Mouse (Mus musculus): Measurements from ENCODE around the gene Clcc1. TPM values are rescaled to one million over a fixed set of nuclear protein-coding genes. Genes with fewer than 3 reads are reported as not detected.

Gene Clcc1
- polyA plus RNA-seq, 1 experiment: 50.5 TPM

DNA sequence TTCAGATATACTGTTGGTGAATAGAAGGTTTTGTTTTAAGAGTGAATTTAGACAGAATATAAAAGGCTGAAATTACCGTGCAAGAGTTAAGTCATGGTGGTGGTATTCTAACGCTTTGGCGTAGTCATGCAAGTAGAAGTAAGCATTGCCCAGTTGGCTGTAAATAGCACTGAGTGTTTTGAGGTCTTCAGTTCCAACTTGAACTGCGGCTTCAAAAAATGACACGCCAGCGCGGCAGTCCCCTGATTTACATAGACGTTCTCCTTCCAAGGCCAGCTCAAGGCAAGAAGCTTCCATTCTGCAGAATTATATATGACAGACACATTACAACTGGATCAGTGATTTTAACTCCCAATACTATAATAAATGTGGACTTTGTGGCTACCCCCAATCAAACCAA, 49.1 kb downstream of the Clcc1 start:
- Histone ChIP-seq H3K27me3 (replicated peaks; ENCODE audit: control insufficient read depth, insufficient read depth, low read length) (no peaks in the 10 kb centered on the region), H3K36me3 (ENCODE audit: control insufficient read depth, insufficient read depth, low read length) (no peaks in the 10 kb centered on the region), H3K4me1 (ENCODE audit: control insufficient read depth, insufficient read depth, low read length) (no peaks in the 10 kb centered on the region), H3K4me3 (ENCODE audit: insufficient read depth, low read depth, low read length) (no peak overlapping the region), H3K27ac (ENCODE audit: insufficient read depth, low read depth, low read length) (no peak overlapping the region)
- WGBS: 96% methylated on average over 8 of the region's 8 CpGs
- no peak for DNase-seq
- no peak for TF ChIP-seq POLR2A (IDR thresholded peaks at IDR 0.05; ENCODE audit: low read depth, low read length)
- no peak for TF ChIP-seq CTCF (conservative IDR thresholded peaks at IDR 0.05; ENCODE audit: insufficient read depth, insufficient read length, low read depth, low read length)

DNA sequence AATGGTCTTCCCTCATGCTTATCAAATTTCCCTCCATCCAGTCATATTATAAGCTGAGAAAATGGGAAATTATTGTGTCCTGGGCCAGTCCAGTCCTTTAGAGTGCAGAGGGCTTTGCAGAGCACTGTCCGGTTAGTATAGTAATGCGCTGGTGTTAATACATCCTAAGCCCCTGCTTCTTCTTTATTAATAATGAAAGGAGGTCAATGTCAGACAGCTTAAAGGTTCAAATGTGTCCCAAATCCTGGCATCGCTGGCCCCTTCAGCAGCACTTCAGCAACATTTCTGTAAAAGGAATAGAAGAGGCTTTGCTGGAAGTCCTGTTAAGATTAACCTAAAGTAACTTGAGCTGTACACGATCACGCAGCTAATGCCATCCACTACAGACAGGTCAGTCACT, 57.6 kb downstream of the Clcc1 start:
- DNase-seq: no peak
- Histone ChIP-seq H3K27ac (ENCODE audit: insufficient read depth, low read depth, low read length) (no peak overlapping the region), H3K36me3 (ENCODE audit: control insufficient read depth, insufficient read depth, low read length) (no peaks in the 10 kb centered on the region), H3K4me1 (ENCODE audit: control insufficient read depth, insufficient read depth, low read length) (peaks cover 3% of the 10 kb centered on the region; the same call in 1 of the 2 replicates), H3K4me3 (ENCODE audit: insufficient read depth, low read depth, low read length) (no peak overlapping the region), H3K27me3 (replicated peaks; ENCODE audit: control insufficient read depth, insufficient read depth, low read length) (no peaks in the 10 kb centered on the region)
- WGBS: 96% methylated on average over 5 of the region's 5 CpGs
- TF ChIP-seq POLR2A (IDR thresholded peaks at IDR 0.05; ENCODE audit: low read depth, low read length) (no peak), CTCF (conservative IDR thresholded peaks at IDR 0.05; ENCODE audit: insufficient read depth, insufficient read length, low read depth, low read length) (no peak)

DNA sequence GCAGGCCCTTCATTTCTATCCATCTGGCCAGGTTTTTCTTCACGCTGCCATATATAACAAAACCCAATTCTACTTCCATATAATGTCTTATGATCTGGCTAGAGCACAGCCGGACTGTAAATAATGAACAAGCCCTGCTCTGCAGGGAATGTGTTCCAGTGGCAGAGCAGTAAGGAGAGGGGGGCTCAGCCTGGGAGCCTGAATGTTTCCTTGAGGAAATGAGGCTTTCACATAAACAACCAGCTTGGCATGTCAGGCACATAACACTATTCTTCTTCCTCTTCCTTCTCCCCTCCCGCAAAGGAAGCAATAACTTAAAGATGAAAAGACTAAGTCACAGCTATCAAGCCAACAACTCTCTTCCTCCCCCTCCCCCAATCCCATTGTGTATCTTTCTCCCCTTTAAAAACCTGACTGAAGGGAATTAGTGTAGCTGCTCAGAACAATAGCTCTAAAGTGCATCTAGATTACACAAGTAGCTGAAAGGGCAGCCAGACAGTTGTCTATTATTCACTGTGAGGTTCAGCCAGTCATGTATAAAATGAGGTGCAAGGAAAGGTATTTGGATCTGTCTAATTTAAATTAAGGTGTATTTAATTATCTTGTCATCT, 59.5 kb downstream of the Clcc1 start:
- H3K4me3 ChIP-seq (ENCODE audit: insufficient read depth, low read depth, low read length): no peak overlapping the region
- H3K4me1 ChIP-seq (ENCODE audit: control insufficient read depth, insufficient read depth, low read length): peaks cover 3% of the 10 kb centered on the region; the same call in 1 of the 2 replicates
- no peaks in the 10 kb centered on the region for H3K36me3 ChIP-seq (ENCODE audit: control insufficient read depth, insufficient read depth, low read length)
- 36% methylated on average over 3 of the region's 3 CpGs for WGBS
- no peak overlapping the region for H3K27ac ChIP-seq (ENCODE audit: insufficient read depth, low read depth, low read length)
- DNase-seq: peak; percentile 36
- no peak for TF ChIP-seq CTCF (conservative IDR thresholded peaks at IDR 0.05; ENCODE audit: insufficient read depth, insufficient read length, low read depth, low read length)
- TF ChIP-seq POLR2A (IDR thresholded peaks at IDR 0.05; ENCODE audit: low read depth, low read length): no peak
- H3K27me3 ChIP-seq (replicated peaks; ENCODE audit: control insufficient read depth, insufficient read depth, low read length): no peaks in the 10 kb centered on the region

DNA sequence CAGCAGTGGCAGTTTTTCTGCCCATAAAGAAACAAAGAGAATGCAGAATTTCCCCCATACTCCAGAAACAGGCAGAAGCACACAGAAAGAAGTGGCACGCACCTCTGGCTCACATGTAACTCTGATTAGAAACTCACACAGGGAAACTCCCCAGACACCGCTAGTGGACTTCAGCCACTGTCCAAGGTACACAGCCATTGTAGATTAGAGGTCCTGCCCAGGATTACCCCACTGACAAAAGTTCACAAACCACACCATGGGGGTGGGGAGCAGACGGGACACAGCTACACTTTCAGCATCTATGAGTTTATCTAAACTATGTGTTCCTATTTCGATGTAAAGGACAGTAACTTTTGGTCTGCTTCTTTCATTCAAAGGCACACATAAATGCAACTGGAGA, 61.1 kb downstream of the Clcc1 start:
- WGBS: 71% methylated on average over 4 of the region's 4 CpGs
- TF ChIP-seq CTCF (conservative IDR thresholded peaks at IDR 0.05; ENCODE audit: insufficient read depth, insufficient read length, low read depth, low read length): no peak
- no peak for TF ChIP-seq POLR2A (IDR thresholded peaks at IDR 0.05; ENCODE audit: low read depth, low read length)
- Histone ChIP-seq H3K4me1 (ENCODE audit: control insufficient read depth, insufficient read depth, low read length) (peaks cover 3% of the 10 kb centered on the region; the same call in 1 of the 2 replicates), H3K27ac (ENCODE audit: insufficient read depth, low read depth, low read length) (no peak overlapping the region), H3K27me3 (replicated peaks; ENCODE audit: control insufficient read depth, insufficient read depth, low read length) (no peaks in the 10 kb centered on the region), H3K4me3 (ENCODE audit: insufficient read depth, low read depth, low read length) (no peak overlapping the region), H3K36me3 (ENCODE audit: control insufficient read depth, insufficient read depth, low read length) (no peaks in the 10 kb centered on the region)
- DNase-seq: peak; percentile 87

DNA sequence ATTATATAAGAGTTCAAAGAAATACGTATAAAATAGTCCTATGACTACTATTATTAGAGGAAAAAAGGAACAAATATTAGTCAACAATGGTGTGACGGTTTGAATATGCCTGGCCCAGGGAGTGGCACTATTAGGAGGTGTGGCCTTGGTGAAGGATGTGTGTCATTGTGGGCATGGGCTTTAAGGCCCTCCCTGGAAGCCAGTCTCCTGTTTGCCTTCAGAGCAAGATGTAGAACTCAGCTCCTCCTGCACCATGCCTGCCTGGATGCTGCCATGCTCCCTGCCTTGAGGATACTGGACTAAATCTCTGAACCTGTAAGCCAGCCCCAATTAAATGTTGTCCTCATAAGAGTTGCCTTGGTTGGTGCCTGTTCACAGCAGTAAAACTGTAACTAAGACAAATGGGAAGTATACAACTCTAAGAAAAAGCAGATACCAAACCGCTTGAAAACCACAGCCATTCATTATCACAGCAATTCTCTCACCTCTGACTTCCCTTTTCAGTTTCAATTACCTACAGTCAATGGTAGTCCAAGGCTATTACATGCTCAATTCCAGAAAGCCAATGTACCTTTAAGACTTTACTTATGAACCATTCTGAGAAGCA, 64.3 kb downstream of the Clcc1 start:
- H3K27ac ChIP-seq (ENCODE audit: insufficient read depth, low read depth, low read length): no peak overlapping the region
- H3K4me1 ChIP-seq (ENCODE audit: control insufficient read depth, insufficient read depth, low read length): peaks cover 6% of the 10 kb centered on the region; the same call in 1 of the 2 replicates
- WGBS: 90% methylated on average over 3 of the region's 3 CpGs
- DNase-seq: no peak
- H3K4me3 ChIP-seq (ENCODE audit: insufficient read depth, low read depth, low read length): no peak overlapping the region
- no peaks in the 10 kb centered on the region for H3K27me3 ChIP-seq (replicated peaks; ENCODE audit: control insufficient read depth, insufficient read depth, low read length)
- TF ChIP-seq CTCF (conservative IDR thresholded peaks at IDR 0.05; ENCODE audit: insufficient read depth, insufficient read length, low read depth, low read length) (no peak), POLR2A (IDR thresholded peaks at IDR 0.05; ENCODE audit: low read depth, low read length) (no peak)
- H3K36me3 ChIP-seq (ENCODE audit: control insufficient read depth, insufficient read depth, low read length): no peaks in the 10 kb centered on the region

DNA sequence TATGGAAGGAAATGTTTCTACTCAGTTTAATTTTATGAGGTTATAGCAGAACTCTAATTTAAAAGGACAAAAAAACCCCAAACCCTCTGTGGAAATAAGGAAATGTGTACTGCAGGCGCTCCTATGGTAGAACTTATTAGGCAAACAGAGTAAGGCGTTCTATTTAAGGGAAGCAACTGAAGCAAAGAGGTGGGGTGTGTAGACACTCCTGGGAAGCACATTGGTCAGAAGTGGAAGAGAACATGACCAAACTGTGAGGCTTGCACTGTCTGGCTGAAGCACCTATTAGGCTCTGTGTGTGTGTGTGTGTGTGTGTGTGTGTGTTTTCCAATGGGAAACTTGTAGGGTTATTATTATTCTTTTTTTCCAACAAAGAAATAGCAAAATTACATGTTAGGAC, 65.6 kb downstream of the Clcc1 start:
- no peak for DNase-seq

DNA sequence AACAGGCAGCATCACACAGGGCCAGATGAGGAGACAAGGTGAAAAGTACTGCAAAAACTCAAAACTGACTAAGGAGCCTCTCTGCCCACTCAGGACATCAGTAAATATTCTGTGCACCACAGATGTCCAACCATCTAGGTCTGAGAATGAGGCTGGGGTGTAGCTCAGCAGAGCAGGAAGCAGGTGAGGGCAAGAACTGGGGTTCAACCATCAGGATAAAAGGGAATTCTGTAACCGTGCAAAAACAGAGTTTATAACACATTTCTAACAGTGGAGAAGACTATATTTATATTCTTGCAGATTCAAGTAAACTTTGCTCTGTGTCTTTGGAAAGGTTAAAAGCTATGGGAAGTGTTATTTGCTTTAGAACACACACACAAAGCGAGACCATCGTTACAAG, 66.0 kb downstream of the Clcc1 start:
- DNase-seq: no peak
- Histone ChIP-seq H3K27ac (ENCODE audit: insufficient read depth, low read depth, low read length) (no peak overlapping the region), H3K4me3 (ENCODE audit: insufficient read depth, low read depth, low read length) (no peak overlapping the region), H3K36me3 (ENCODE audit: control insufficient read depth, insufficient read depth, low read length) (no peaks in the 10 kb centered on the region), H3K4me1 (ENCODE audit: control insufficient read depth, insufficient read depth, low read length) (peaks cover 6% of the 10 kb centered on the region; the same call in 1 of the 2 replicates), H3K27me3 (replicated peaks; ENCODE audit: control insufficient read depth, insufficient read depth, low read length) (no peaks in the 10 kb centered on the region)
- WGBS: 97% methylated on average over 3 of the region's 3 CpGs
- TF ChIP-seq POLR2A (IDR thresholded peaks at IDR 0.05; ENCODE audit: low read depth, low read length) (no peak), CTCF (conservative IDR thresholded peaks at IDR 0.05; ENCODE audit: insufficient read depth, insufficient read length, low read depth, low read length) (no peak)

More for the DNA sequence above, 65.6 kb downstream of the Clcc1 start:
- Histone ChIP-seq H3K4me3 (ENCODE audit: insufficient read depth, low read depth, low read length) (no peak overlapping the region), H3K27me3 (replicated peaks; ENCODE audit: control insufficient read depth, insufficient read depth, low read length) (no peaks in the 10 kb centered on the region), H3K36me3 (ENCODE audit: control insufficient read depth, insufficient read depth, low read length) (no peaks in the 10 kb centered on the region), H3K27ac (ENCODE audit: insufficient read depth, low read depth, low read length) (no peak overlapping the region), H3K4me1 (ENCODE audit: control insufficient read depth, insufficient read depth, low read length) (peaks cover 6% of the 10 kb centered on the region; the same call in 1 of the 2 replicates)
- WGBS: 95% methylated on average over 2 of the region's 2 CpGs
- no peak for TF ChIP-seq CTCF (conservative IDR thresholded peaks at IDR 0.05; ENCODE audit: insufficient read depth, insufficient read length, low read depth, low read length)
- TF ChIP-seq POLR2A (IDR thresholded peaks at IDR 0.05; ENCODE audit: low read depth, low read length): no peak
